Mouse (Mus musculus) CH12.LX (cell line): ENCODE results near the gene Kri1. TPM values are rescaled to one million over a fixed set of nuclear protein-coding genes. Genes with fewer than 3 reads are reported as not detected.

ENCODE experiments used
- DNase-seq: peaks from one replicate; pipeline ENCODE4 v3.0.0-alpha.2; 2013; ENCODE audit errors: extremely low read depth
- H3K27ac ChIP-seq: 2 replicates; pipeline ENCODE4 v1.5.1; 2012; ENCODE audit warnings: low read depth, mild to moderate bottlenecking, control low read depth, moderate library complexity; ENCODE audit not compliant: insufficient read depth
- H3K27me3 ChIP-seq: replicated peaks from 2 replicates; pipeline ENCODE3; 2012; ENCODE audit warnings: inconsistent platforms
- H3K36me3 ChIP-seq, 2 experiments: replicated peaks in 1 of 2; 2 replicates each; pipeline versions ENCODE3 to v1.6.1; 2012; ENCODE audit warnings: inconsistent platforms in 1 of 2, low read length in 1 of 2, mild to moderate bottlenecking in 1 of 2, mixed read lengths in 1 of 2, moderate library complexity in 1 of 2; ENCODE audit not compliant: control insufficient read depth in 1 of 2, insufficient read depth in 1 of 2
- H3K4me1 ChIP-seq, 2 experiments: 2 replicates each; pipeline ENCODE4 v1.6.1; 2012; ENCODE audit warnings: inconsistent platforms in 1 of 2, moderate library complexity in 1 of 2; ENCODE audit not compliant: insufficient read depth in 2 of 2, control insufficient read depth in 1 of 2
- H3K4me2 ChIP-seq: 2 replicates; pipeline ENCODE4 v1.6.1; 2012; ENCODE audit warnings: low read depth, mild to moderate bottlenecking, control low read depth; ENCODE audit not compliant: poor library complexity, insufficient read depth, severe bottlenecking
- H3K4me3 ChIP-seq, 3 experiments: fragments of 150-350 bp in 1 of 3; sonication (generic) in 1 of 3; replicated peaks in 1 of 3; 2 replicates each; pipeline versions ENCODE3 to v1.5.1; 2011 to 2012; ENCODE audit warnings: low read depth in 2 of 3, low read length in 2 of 3, mild to moderate bottlenecking in 2 of 3, moderate library complexity in 2 of 3, control low read depth in 1 of 3, improper control_type of control experiment in 1 of 3, inconsistent platforms in 1 of 3, mixed read lengths in 1 of 3; ENCODE audit not compliant: poor library complexity in 1 of 3
- H3K79me2 ChIP-seq: replicated peaks from 2 replicates; pipeline ENCODE4 v1.6.1; 2012; ENCODE audit warnings: mild to moderate bottlenecking, moderate library complexity; ENCODE audit not compliant: control insufficient read depth, poor library complexity, insufficient read depth, severe bottlenecking; ENCODE audit errors: extremely low read depth
- H3K9ac ChIP-seq: 2 replicates; pipeline ENCODE4 v1.6.1; 2012; ENCODE audit warnings: low read depth, mild to moderate bottlenecking, control low read depth, moderate library complexity; ENCODE audit not compliant: insufficient read depth
- H3K9me3 ChIP-seq: replicated peaks from 2 replicates; pipeline ENCODE3; 2012; ENCODE audit warnings: low read length, inconsistent platforms, mixed read lengths
- BHLHE40 ChIP-seq: IDR thresholded peaks from 2 replicates; pipeline ENCODE4 v1.6.1; 2011; ENCODE audit warnings: mild to moderate bottlenecking, low read depth, low read length, improper control_type of control experiment
- CHD1 ChIP-seq: IDR thresholded peaks from 2 replicates; pipeline ENCODE4 v1.6.1; 2012; ENCODE audit warnings: low read depth, low read length, improper control_type of control experiment, inconsistent platforms
- CHD2 ChIP-seq: IDR thresholded peaks from 2 replicates; pipeline ENCODE4 v1.6.1; 2011; ENCODE audit warnings: low read length, improper control_type of control experiment
- CTCF ChIP-seq, 2 experiments: IDR thresholded peaks in 1 of 2; conservative IDR thresholded peaks in 1 of 2; 2 replicates each; pipeline ENCODE4 v1.5.1; 2011 to 2012; ENCODE audit warnings: low read depth in 2 of 2, low read length in 2 of 2, improper control_type of control experiment in 1 of 2, inconsistent platforms in 1 of 2, mild to moderate bottlenecking in 1 of 2, moderate library complexity in 1 of 2
- E2F4 ChIP-seq: IDR thresholded peaks from 2 replicates; pipeline ENCODE4 v1.6.1; 2011; ENCODE audit warnings: low read depth, low read length, improper control_type of control experiment; ENCODE audit not compliant: insufficient replicate concordance
- ELF1 ChIP-seq: IDR thresholded peaks from 2 replicates; pipeline ENCODE4 v1.6.1; 2014; ENCODE audit warnings: low read depth, mild to moderate bottlenecking, inconsistent platforms, low read length, improper control_type of control experiment
- EP300 ChIP-seq: IDR thresholded peaks from 2 replicates; pipeline ENCODE4 v1.6.1; 2011; ENCODE audit warnings: low read length, improper control_type of control experiment
- ETS1 ChIP-seq: conservative IDR thresholded peaks from 2 replicates; pipeline ENCODE4 v1.6.1; 2012; ENCODE audit warnings: low read depth, mild to moderate bottlenecking, inconsistent platforms, low read length, improper control_type of control experiment, moderate library complexity
- GABPA ChIP-seq: IDR thresholded peaks from 2 replicates; pipeline ENCODE4 v1.6.1; 2012; ENCODE audit warnings: low read depth, low read length, improper control_type of control experiment, inconsistent platforms; ENCODE audit not compliant: insufficient replicate concordance
- IRF4 ChIP-seq: IDR thresholded peaks from 2 replicates; pipeline ENCODE4 v1.6.1; 2014; ENCODE audit warnings: low read depth, mild to moderate bottlenecking, inconsistent platforms, low read length, improper control_type of control experiment
- JUN ChIP-seq: IDR thresholded peaks from 2 replicates; pipeline ENCODE4 v1.6.1; 2011; ENCODE audit warnings: low read depth, mild to moderate bottlenecking, low read length, improper control_type of control experiment, moderate library complexity; ENCODE audit not compliant: insufficient read depth
- JUND ChIP-seq: conservative IDR thresholded peaks from 2 replicates; pipeline ENCODE4 v1.6.1; 2011; ENCODE audit warnings: low read depth, low read length, improper control_type of control experiment
- KAT2A ChIP-seq: IDR thresholded peaks from 2 replicates; pipeline ENCODE4 v1.6.1; 2012; ENCODE audit warnings: low read length, improper control_type of control experiment, inconsistent platforms; ENCODE audit not compliant: insufficient replicate concordance
- MAFK ChIP-seq: IDR thresholded peaks from 2 replicates; pipeline ENCODE4 v1.6.1; 2011; ENCODE audit warnings: low read length, improper control_type of control experiment; ENCODE audit not compliant: insufficient replicate concordance
- MAX ChIP-seq: IDR thresholded peaks from 2 replicates; pipeline ENCODE4 v1.6.1; 2011; ENCODE audit warnings: low read length, improper control_type of control experiment
- MEF2A ChIP-seq: IDR thresholded peaks from 2 replicates; pipeline ENCODE4 v1.6.1; 2014; ENCODE audit warnings: low read depth, mild to moderate bottlenecking, inconsistent platforms, low read length, improper control_type of control experiment, borderline replicate concordance
- MXI1 ChIP-seq: IDR thresholded peaks from 2 replicates; pipeline ENCODE4 v1.6.1; 2011; ENCODE audit warnings: mild to moderate bottlenecking, low read depth, low read length, improper control_type of control experiment
- MYC ChIP-seq: IDR thresholded peaks from 2 replicates; pipeline ENCODE4 v1.6.1; 2011; ENCODE audit warnings: low read depth, mild to moderate bottlenecking, improper control_type of control experiment, low read length
- NELFE ChIP-seq: IDR thresholded peaks from 2 replicates; pipeline ENCODE4 v1.6.1; 2011; ENCODE audit warnings: low read depth, low read length, improper control_type of control experiment
- PAX5 ChIP-seq: IDR thresholded peaks from 2 replicates; pipeline ENCODE4 v1.6.1; 2012; ENCODE audit warnings: low read length, inconsistent platforms, mixed read lengths
- POLR2A ChIP-seq: IDR thresholded peaks from 2 replicates; pipeline ENCODE4 v1.6.1; 2011; ENCODE audit warnings: low read depth, mild to moderate bottlenecking, improper control_type of control experiment, low read length
- POLR2AphosphoS2 ChIP-seq: IDR thresholded peaks from 2 replicates; pipeline ENCODE4 v1.6.1; 2011; ENCODE audit warnings: low read depth, low read length, improper control_type of control experiment
- RCOR1 ChIP-seq: conservative IDR thresholded peaks from 2 replicates; pipeline ENCODE4 v1.6.1; 2012; ENCODE audit warnings: low read depth, mild to moderate bottlenecking, inconsistent platforms, low read length, improper control_type of control experiment
- SIN3A ChIP-seq: IDR thresholded peaks from 2 replicates; pipeline ENCODE4 v1.6.1; 2012; ENCODE audit warnings: low read length, improper control_type of control experiment, inconsistent platforms
- TBP ChIP-seq: conservative IDR thresholded peaks from 2 replicates; pipeline ENCODE4 v1.6.1; 2011; ENCODE audit warnings: low read depth, low read length, improper control_type of control experiment
- TCF12 ChIP-seq: IDR thresholded peaks from 2 replicates; pipeline ENCODE4 v1.6.1; 2014; ENCODE audit warnings: low read depth, mild to moderate bottlenecking, inconsistent platforms, low read length, improper control_type of control experiment
- UBTF ChIP-seq: IDR thresholded peaks from 2 replicates; pipeline ENCODE4 v1.6.1; 2012; ENCODE audit warnings: low read depth, mild to moderate bottlenecking, inconsistent platforms, low read length, improper control_type of control experiment, moderate library complexity
- USF1 ChIP-seq: IDR thresholded peaks from 2 replicates; pipeline ENCODE4 v1.6.1; 2014; ENCODE audit warnings: low read depth, mild to moderate bottlenecking, inconsistent platforms, low read length, improper control_type of control experiment
- USF2 ChIP-seq: conservative IDR thresholded peaks from 2 replicates; pipeline ENCODE4 v1.6.1; 2011; ENCODE audit warnings: low read depth, low read length, improper control_type of control experiment
- ZC3H11A ChIP-seq: IDR thresholded peaks from 2 replicates; pipeline ENCODE4 v1.6.1; 2012; ENCODE audit warnings: low read depth, mild to moderate bottlenecking, inconsistent platforms, low read length, improper control_type of control experiment
- ZKSCAN1 ChIP-seq: IDR thresholded peaks from 2 replicates; pipeline ENCODE4 v1.6.1; 2012; ENCODE audit warnings: low read depth, inconsistent platforms, low read length, improper control_type of control experiment, borderline replicate concordance
- dilution Hi-C: fragments of 300-500 bp; cut with MboI; formaldehyde crosslinking; loops from 2 replicates; pipeline ENCODE4 v1.14.3; 2020; ENCODE audit warnings: low sequenced_read_pairs; ENCODE audit not compliant: extremely low pct_unique_long_range_greater_than_20kb, extremely low pct_ligation_motif_present
- in situ Hi-C: fragments of 300-500 bp; cut with MboI; formaldehyde crosslinking; loops from 3 replicates; pipeline ENCODE4 v1.14.3; 2019; ENCODE audit warnings: low sequenced_read_pairs, low pct_ligation_motif_present, low pct_unique_long_range_greater_than_20kb, mixed read lengths
- polyA plus RNA-seq: library from polyadenylated mRNA; unstranded; fragments of >175 nt; gene quantifications from 2 replicates; pipeline ENCODE4 v1.2.1, GENCODE M21; 2012; ENCODE audit warnings: low read depth; ENCODE audit not compliant: insufficient read length
- total RNA-seq, 2 experiments: library from RNA; depleted of rRNA; stranded (reverse); fragments of 300-350 nt in 1 of 2; fragments of >200 nt in 1 of 2; gene quantifications; 2 replicates each; pipeline ENCODE4 v1.2.3; 2012 to 2014

Gene Kri1
- total and polyA plus RNA-seq, 3 experiments: 28.8 to 57.1 (median 55.5) TPM

DNA sequence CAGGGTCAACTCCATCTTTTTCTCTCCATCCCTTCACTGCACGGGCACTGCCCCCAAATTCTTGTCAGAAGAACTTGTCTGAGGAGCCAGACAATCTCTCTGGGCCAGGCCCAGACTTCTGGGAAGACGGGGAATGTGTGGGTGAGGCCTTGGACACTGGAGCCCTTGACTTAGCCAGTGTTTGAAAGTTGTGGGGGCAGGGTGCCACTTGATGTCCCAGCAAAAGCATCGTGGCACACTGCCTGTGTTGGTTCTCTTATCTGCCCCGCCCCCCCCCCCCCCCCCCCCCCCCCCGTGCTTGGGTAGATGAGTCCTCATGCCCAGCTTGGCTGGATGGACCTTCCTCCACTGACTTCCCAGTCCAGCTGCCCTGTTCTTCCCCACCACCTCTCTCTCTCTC is 41.3 kb upstream of the Kri1 start:
- peaks cover 27 to 74% of the 10 kb centered on the region in 2 experiments for H3K4me1 ChIP-seq

GRCm38 (mm10) chr9:21328041-21328440 is 40.3 kb upstream of the Kri1 start:
- peak overlapping the region in 1 of 3 experiments; percentile 33 for H3K4me3 ChIP-seq
- dilution Hi-C loops: no loop called here
- H3K27ac ChIP-seq: peak overlapping the region; percentile 79
- in situ Hi-C loops: no loop called here
- peak overlapping the region; percentile 40; the same call in 1 of the 2 replicates for H3K9ac ChIP-seq
- peak overlapping the region; percentile 90 for H3K4me2 ChIP-seq
- peak; percentile 90 for DNase-seq
- H3K79me2 ChIP-seq: peaks cover 59% of the 10 kb centered on the region
- no peaks in the 10 kb centered on the region for H3K27me3 ChIP-seq
- H3K4me1 ChIP-seq: peaks cover 27 to 83% of the 10 kb centered on the region in 2 experiments
- H3K9me3 ChIP-seq: peaks cover 2% of the 10 kb centered on the region
- peaks cover 3 to 45% of the 10 kb centered on the region in 2 experiments for H3K36me3 ChIP-seq
- no peak for TF ChIP-seq JUN
- peak; percentile 90; the same call in 1 of the 2 replicates for TF ChIP-seq RCOR1
- TF ChIP-seq KAT2A: no peak
- TF ChIP-seq USF2: no peak
- TF ChIP-seq PAX5: no peak
- peak; percentile 98 for TF ChIP-seq MAX
- TF ChIP-seq POLR2AphosphoS2: no peak
- TF ChIP-seq E2F4: no peak
- TF ChIP-seq USF1: no peak
- TF ChIP-seq CHD1: no peak
- peak; percentile 46 for TF ChIP-seq ELF1
- peak; percentile 63; the same call in 1 of the 2 replicates for TF ChIP-seq CHD2
- TF ChIP-seq UBTF: no peak
- TF ChIP-seq ZKSCAN1: no peak; the same call in 1 of the 2 replicates
- no peak for TF ChIP-seq CTCF (conservative IDR thresholded peaks at IDR 0.05 in 1 of 2, IDR thresholded peaks at IDR 0.05 in 1 of 2; ENCODE audit: low read depth in 2 of 2, low read length in 2 of 2)
- no peak for TF ChIP-seq NELFE
- TF ChIP-seq MXI1: peak; percentile 98
- 0 out of 2 replicates have a peak, but pooled peaks have one; percentile 42 for TF ChIP-seq JUND
- peak; percentile 99 for TF ChIP-seq MYC
- TF ChIP-seq TBP: 0 out of 2 replicates have a peak, but pooled peaks have one; percentile 20
- peak; percentile 73 for TF ChIP-seq ETS1
- TF ChIP-seq POLR2A: no peak
- TF ChIP-seq SIN3A: peak; percentile 90
- TF ChIP-seq ZC3H11A: no peak
- TF ChIP-seq EP300: peak; percentile 96
- peak; percentile 70; the same call in 1 of the 2 replicates for TF ChIP-seq MAFK
- peak; percentile 87 for TF ChIP-seq IRF4
- TF ChIP-seq BHLHE40: peak; percentile 83
- peak; percentile 94 for TF ChIP-seq TCF12
- peak; percentile 69; the same call in 1 of the 2 replicates for TF ChIP-seq MEF2A

More for the DNA sequence above, 41.3 kb upstream of the Kri1 start:
- Histone ChIP-seq H3K36me3 (peaks cover 3 to 52% of the 10 kb centered on the region in 2 experiments), H3K4me3 (no peak overlapping the region), H3K4me2 (no peak overlapping the region), H3K9me3 (peaks cover 2% of the 10 kb centered on the region), H3K27me3 (no peaks in the 10 kb centered on the region), H3K79me2 (peaks cover 49% of the 10 kb centered on the region), H3K9ac (no peak overlapping the region), H3K27ac (no peak overlapping the region)
- dilution Hi-C loops: no loop called here
- TF ChIP-seq RCOR1 (no peak), TBP (no peak), GABPA (no peak), CTCF (conservative IDR thresholded peaks at IDR 0.05 in 1 of 2, IDR thresholded peaks at IDR 0.05 in 1 of 2; ENCODE audit: low read depth in 2 of 2, low read length in 2 of 2) (no peak), CHD1 (no peak), KAT2A (no peak), MYC (no peak), IRF4 (no peak), JUND (no peak)
- no peak for DNase-seq
- in situ Hi-C loops: no loop called here
